Mouse (Mus musculus): ENCODE data around the gene Itgae.

DNA sequence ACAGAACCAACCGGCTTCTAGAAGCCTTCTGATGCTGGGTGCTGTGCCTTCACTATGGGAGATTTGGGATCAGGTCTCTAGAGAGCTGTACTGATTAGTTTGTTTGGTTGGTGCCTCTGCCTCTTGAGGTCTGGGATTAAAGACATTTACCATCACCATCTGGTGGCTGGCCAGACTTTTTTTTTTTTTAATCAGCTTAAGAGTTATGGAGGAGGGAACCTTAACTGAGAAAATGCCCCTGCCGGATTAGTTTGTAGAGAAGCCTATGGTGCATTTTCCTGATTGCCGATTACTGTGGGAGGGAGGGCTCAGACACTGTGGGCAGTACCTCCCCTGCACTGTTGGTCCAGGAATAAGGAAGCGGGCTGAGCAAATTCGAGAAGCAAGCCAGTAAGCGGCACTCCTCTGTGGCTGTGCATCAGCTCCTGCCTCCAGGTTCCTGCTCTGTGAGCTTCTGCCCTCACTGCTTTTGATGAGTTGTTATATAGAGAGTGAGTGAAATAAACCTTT lies 13.1 kb upstream of the Itgae start:
- TF ChIP-seq POLR2A (IDR thresholded peaks at IDR 0.05; ENCODE audit: borderline replicate concordance, insufficient read depth, low read length) (no peak), CTCF (IDR thresholded peaks at IDR 0.05; ENCODE audit: borderline replicate concordance, insufficient read depth, low read depth, low read length) (no peak)

Data from cerebellum, adult 2 months (tissue).